Mouse (Mus musculus): ENCODE data around the gene Slc9a4. TPM values are rescaled to one million over a fixed set of nuclear protein-coding genes. Genes with fewer than 3 reads are reported as not detected.

The Slc9a4 gene
- polyA plus RNA-seq, 1 experiment from 2014 or later = 0.37 TPM

GRCm38 (mm10) chr1:40626954-40627353, 47.1 kb downstream of the Slc9a4 start:
- H3K9me3 ChIP-seq (ENCODE audit: control insufficient read depth, low read length) = no peaks in the 10 kb centered on the region
- H3K4me3 ChIP-seq (ENCODE audit: low read length) = no peak overlapping the region
- H3K27me3 ChIP-seq (ENCODE audit: control insufficient read depth, insufficient read depth, low read length) = no peaks in the 10 kb centered on the region
- no peak overlapping the region for H3K4me2 ChIP-seq (replicated peaks; ENCODE audit: low read depth, low read length)
- no peaks in the 10 kb centered on the region for H3K4me1 ChIP-seq (ENCODE audit: control insufficient read depth, insufficient read depth, low read length)
- no peak overlapping the region for H3K27ac ChIP-seq (ENCODE audit: low read depth, low read length)
- no peak overlapping the region for H3K9ac ChIP-seq (ENCODE audit: low read depth, low read length)
- no peaks in the 10 kb centered on the region for H3K36me3 ChIP-seq (ENCODE audit: control insufficient read depth, insufficient read depth, low read length)
- no peak for ATAC-seq (ENCODE audit: low FRiP score, low TSS enrichment)

DNA sequence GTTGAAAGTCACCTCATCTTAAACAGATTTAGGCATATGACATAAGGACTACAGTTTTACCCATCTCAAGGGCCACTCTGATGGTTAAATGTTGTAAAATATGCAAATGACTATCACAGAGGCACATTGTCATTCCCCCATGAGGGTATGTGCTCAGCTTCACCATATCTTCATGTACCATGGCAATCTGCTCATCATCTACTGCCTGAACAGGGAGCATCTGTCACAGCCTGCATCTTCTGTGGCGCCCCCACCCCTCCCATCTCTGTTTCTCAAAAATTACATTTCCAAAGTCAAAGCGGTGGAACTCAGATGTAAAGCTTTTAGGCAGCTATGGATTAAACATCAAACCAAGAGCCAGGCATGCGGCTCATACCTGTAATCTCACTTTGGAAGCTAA, 48.6 kb downstream of the Slc9a4 start:
- peaks cover 4% of the 10 kb centered on the region; the same call in 1 of the 2 replicates for H3K4me1 ChIP-seq (ENCODE audit: control insufficient read depth, insufficient read depth, low read length)
- ATAC-seq (ENCODE audit: low FRiP score, low TSS enrichment) = no peak
- no peak overlapping the region for H3K4me2 ChIP-seq (replicated peaks; ENCODE audit: low read depth, low read length)
- WGBS = 88% methylated on average over 3 of the region's 3 CpGs
- H3K4me3 ChIP-seq (ENCODE audit: low read length) = no peak overlapping the region
- H3K36me3 ChIP-seq (ENCODE audit: control insufficient read depth, insufficient read depth, low read length) = no peaks in the 10 kb centered on the region
- no peaks in the 10 kb centered on the region for H3K9me3 ChIP-seq (ENCODE audit: control insufficient read depth, low read length)
- H3K27ac ChIP-seq (ENCODE audit: low read depth, low read length) = no peak overlapping the region
- H3K27me3 ChIP-seq (ENCODE audit: control insufficient read depth, insufficient read depth, low read length) = no peaks in the 10 kb centered on the region
- no peak overlapping the region for H3K9ac ChIP-seq (ENCODE audit: low read depth, low read length)

GRCm38 (mm10) chr1:40632407-40633062, 52.7 kb downstream of the Slc9a4 start:
- Histone ChIP-seq H3K27me3 (ENCODE audit: control insufficient read depth, insufficient read depth, low read length) (no peaks in the 10 kb centered on the region), H3K4me3 (ENCODE audit: low read length) (no peak overlapping the region), H3K9me3 (ENCODE audit: control insufficient read depth, low read length) (no peaks in the 10 kb centered on the region), H3K9ac (ENCODE audit: low read depth, low read length) (no peak overlapping the region), H3K4me2 (replicated peaks; ENCODE audit: low read depth, low read length) (no peak overlapping the region), H3K36me3 (ENCODE audit: control insufficient read depth, insufficient read depth, low read length) (no peaks in the 10 kb centered on the region), H3K27ac (ENCODE audit: low read depth, low read length) (no peak overlapping the region), H3K4me1 (ENCODE audit: control insufficient read depth, insufficient read depth, low read length) (peaks cover 4% of the 10 kb centered on the region; the same call in 1 of the 2 replicates)
- WGBS = 42% methylated on average over 2 of the region's 2 CpGs
- no peak for ATAC-seq (ENCODE audit: low FRiP score, low TSS enrichment)

GRCm38 (mm10) chr1:40634608-40635007, 54.7 kb downstream of the Slc9a4 start:
- H3K36me3 ChIP-seq (ENCODE audit: control insufficient read depth, insufficient read depth, low read length) = no peaks in the 10 kb centered on the region
- no peak overlapping the region for H3K27ac ChIP-seq (ENCODE audit: low read depth, low read length)
- no peak overlapping the region for H3K4me2 ChIP-seq (replicated peaks; ENCODE audit: low read depth, low read length)
- H3K4me3 ChIP-seq (ENCODE audit: low read length) = no peak overlapping the region
- H3K27me3 ChIP-seq (ENCODE audit: control insufficient read depth, insufficient read depth, low read length) = no peaks in the 10 kb centered on the region
- no peaks in the 10 kb centered on the region for H3K9me3 ChIP-seq (ENCODE audit: control insufficient read depth, low read length)
- no peak for ATAC-seq (ENCODE audit: low FRiP score, low TSS enrichment)
- 63% methylated on average over 4 of the region's 4 CpGs for WGBS
- H3K9ac ChIP-seq (ENCODE audit: low read depth, low read length) = no peak overlapping the region
- H3K4me1 ChIP-seq (ENCODE audit: control insufficient read depth, insufficient read depth, low read length) = peaks cover 4% of the 10 kb centered on the region; the same call in 1 of the 2 replicates

- Histone ChIP-seq H3K9me3 (ENCODE audit: control insufficient read depth, low read length) (no peaks in the 10 kb centered on the region), H3K9ac (ENCODE audit: low read depth, low read length) (no peak overlapping the region), H3K27me3 (ENCODE audit: control insufficient read depth, insufficient read depth, low read length) (no peaks in the 10 kb centered on the region), H3K27ac (ENCODE audit: low read depth, low read length) (no peak overlapping the region), H3K4me3 (ENCODE audit: low read length) (no peak overlapping the region), H3K4me1 (ENCODE audit: control insufficient read depth, insufficient read depth, low read length) (no peaks in the 10 kb centered on the region), H3K4me2 (replicated peaks; ENCODE audit: low read depth, low read length) (no peak overlapping the region), H3K36me3 (ENCODE audit: control insufficient read depth, insufficient read depth, low read length) (no peaks in the 10 kb centered on the region)
- no peak for ATAC-seq (ENCODE audit: low FRiP score, low TSS enrichment)
- 83% methylated on average over 2 of the region's 2 CpGs for WGBS
Measured at GRCm38 (mm10) chr1:40648234-40648633, 68.4 kb downstream of the Slc9a4 start.

GRCm38 (mm10) chr1:40650803-40651497, 71.1 kb downstream of the Slc9a4 start:
- no peaks in the 10 kb centered on the region for H3K9me3 ChIP-seq (ENCODE audit: control insufficient read depth, low read length)
- no peaks in the 10 kb centered on the region for H3K4me1 ChIP-seq (ENCODE audit: control insufficient read depth, insufficient read depth, low read length)
- ATAC-seq (ENCODE audit: low FRiP score, low TSS enrichment) = no peak
- H3K9ac ChIP-seq (ENCODE audit: low read depth, low read length) = no peak overlapping the region
- no peaks in the 10 kb centered on the region for H3K36me3 ChIP-seq (ENCODE audit: control insufficient read depth, insufficient read depth, low read length)
- 46% methylated on average over 6 of the region's 6 CpGs for WGBS
- H3K4me2 ChIP-seq (replicated peaks; ENCODE audit: low read depth, low read length) = no peak overlapping the region
- no peak overlapping the region for H3K27ac ChIP-seq (ENCODE audit: low read depth, low read length)
- no peaks in the 10 kb centered on the region for H3K27me3 ChIP-seq (ENCODE audit: control insufficient read depth, insufficient read depth, low read length)
- no peak overlapping the region for H3K4me3 ChIP-seq (ENCODE audit: low read length)

DNA sequence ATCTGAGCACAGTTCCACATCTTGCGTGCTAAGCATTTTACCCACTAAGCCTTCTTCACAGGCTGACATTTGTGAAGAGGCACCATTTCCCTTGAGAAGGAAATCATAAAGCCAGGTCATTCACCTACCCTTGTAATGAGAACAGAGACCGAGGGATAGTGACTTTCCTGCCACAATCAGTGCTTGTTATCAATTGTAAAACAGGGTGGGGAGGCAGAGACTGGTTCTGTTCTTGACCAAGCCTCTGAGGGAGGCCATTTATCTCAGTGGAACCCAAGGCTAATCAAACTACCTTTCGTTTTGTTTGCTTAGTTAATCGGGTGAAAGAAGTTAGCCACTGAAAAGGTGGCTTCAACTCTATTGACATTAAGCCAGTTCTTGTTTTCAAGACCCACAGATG, 77.2 kb downstream of the Slc9a4 start:
- no peak overlapping the region for H3K4me2 ChIP-seq (replicated peaks; ENCODE audit: low read depth, low read length)
- ATAC-seq (ENCODE audit: low FRiP score, low TSS enrichment) = no peak
- WGBS = 83% methylated on average over 4 of the region's 4 CpGs
- no peaks in the 10 kb centered on the region for H3K36me3 ChIP-seq (ENCODE audit: control insufficient read depth, insufficient read depth, low read length)
- no peak overlapping the region for H3K9ac ChIP-seq (ENCODE audit: low read depth, low read length)
- no peak overlapping the region for H3K4me3 ChIP-seq (ENCODE audit: low read length)
- no peak overlapping the region for H3K27ac ChIP-seq (ENCODE audit: low read depth, low read length)
- H3K9me3 ChIP-seq (ENCODE audit: control insufficient read depth, low read length) = no peaks in the 10 kb centered on the region
- H3K27me3 ChIP-seq (ENCODE audit: control insufficient read depth, insufficient read depth, low read length) = no peaks in the 10 kb centered on the region
- H3K4me1 ChIP-seq (ENCODE audit: control insufficient read depth, insufficient read depth, low read length) = peaks cover 8% of the 10 kb centered on the region; the same call in 1 of the 2 replicates

GRCm38 (mm10) chr1:40657978-40658496, 78.2 kb downstream of the Slc9a4 start:
- no peak overlapping the region for H3K9ac ChIP-seq (ENCODE audit: low read depth, low read length)
- ATAC-seq (ENCODE audit: low FRiP score, low TSS enrichment) = peak; percentile 75; the same call in 1 of the 2 replicates
- WGBS = 43% methylated on average over 8 of the region's 8 CpGs

DNA sequence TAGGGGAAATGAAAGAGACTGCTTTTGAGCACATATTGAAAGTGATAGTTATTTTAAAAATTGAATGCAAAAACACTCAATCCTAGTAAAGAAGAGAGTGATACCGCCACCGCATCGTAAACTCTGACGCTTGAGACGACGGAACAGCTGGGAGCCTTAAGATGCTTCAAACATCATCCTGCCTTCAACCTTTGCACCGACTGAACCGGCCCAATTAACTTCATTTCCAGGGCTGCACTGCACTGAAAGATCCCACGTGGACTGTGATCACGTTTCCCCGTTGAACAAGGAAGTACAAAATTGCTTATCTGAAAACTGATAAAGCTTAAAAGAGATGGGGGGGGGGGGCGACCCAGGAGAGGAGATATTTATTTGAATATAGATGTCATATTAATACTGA, 79.1 kb downstream of the Slc9a4 start:
- no peak for ATAC-seq (ENCODE audit: low FRiP score, low TSS enrichment)
- Histone ChIP-seq H3K4me2 (replicated peaks; ENCODE audit: low read depth, low read length) (peak overlapping the region; percentile 24), H3K9me3 (ENCODE audit: control insufficient read depth, low read length) (no peaks in the 10 kb centered on the region), H3K27me3 (ENCODE audit: control insufficient read depth, insufficient read depth, low read length) (no peaks in the 10 kb centered on the region), H3K27ac (ENCODE audit: low read depth, low read length) (no peak overlapping the region), H3K9ac (ENCODE audit: low read depth, low read length) (no peak overlapping the region), H3K36me3 (ENCODE audit: control insufficient read depth, insufficient read depth, low read length) (no peaks in the 10 kb centered on the region), H3K4me3 (ENCODE audit: low read length) (no peak overlapping the region), H3K4me1 (ENCODE audit: control insufficient read depth, insufficient read depth, low read length) (peaks cover 8% of the 10 kb centered on the region; the same call in 1 of the 2 replicates)
- 15% methylated on average over 12 of the region's 12 CpGs for WGBS

More at GRCm38 (mm10) chr1:40657978-40658496, 78.2 kb downstream of the Slc9a4 start:
- H3K36me3 ChIP-seq (ENCODE audit: control insufficient read depth, insufficient read depth, low read length) = no peaks in the 10 kb centered on the region
- no peak overlapping the region for H3K27ac ChIP-seq (ENCODE audit: low read depth, low read length)
- no peak overlapping the region for H3K4me3 ChIP-seq (ENCODE audit: low read length)
- peaks cover 8% of the 10 kb centered on the region; the same call in 1 of the 2 replicates for H3K4me1 ChIP-seq (ENCODE audit: control insufficient read depth, insufficient read depth, low read length)
- H3K9me3 ChIP-seq (ENCODE audit: control insufficient read depth, low read length) = no peaks in the 10 kb centered on the region
- H3K27me3 ChIP-seq (ENCODE audit: control insufficient read depth, insufficient read depth, low read length) = no peaks in the 10 kb centered on the region
- no peak overlapping the region for H3K4me2 ChIP-seq (replicated peaks; ENCODE audit: low read depth, low read length)

Data from kidney, embryonic 14.5 days (tissue).